Mouse (Mus musculus) CD4-positive helper T cell, adult 2 months (primary cell): ENCODE results near the gene Usp48.

Experiments
- DNase-seq: peaks from one replicate; pipeline ENCODE4 v3.0.0-alpha.2; 2012; ENCODE audit warnings: low read depth, missing footprints, low spot score

The Usp48 gene

GRCm38 (mm10) chr4:137684830-137685343, 91.3 kb downstream of the Usp48 start:
- no peak for DNase-seq

GRCm38 (mm10) chr4:137686303-137686702, 92.7 kb downstream of the Usp48 start:
- DNase-seq, result no peak

- DNase-seq, result no peak
Measured at GRCm38 (mm10) chr4:137687234-137687825, 93.8 kb downstream of the Usp48 start.

GRCm38 (mm10) chr4:137692107-137692902, 98.8 kb downstream of the Usp48 start:
- no peak for DNase-seq

- DNase-seq, result no peak
Measured at GRCm38 (mm10) chr4:137695300-137695699, 101.7 kb downstream of the Usp48 start.

GRCm38 (mm10) chr4:137695900-137696299, 102.3 kb downstream of the Usp48 start:
- DNase-seq, result no peak

- DNase-seq, result no peak
Measured at GRCm38 (mm10) chr4:137697156-137697885, 103.8 kb downstream of the Usp48 start.

- DNase-seq, result no peak
Measured at GRCm38 (mm10) chr4:137698076-137698985, 104.8 kb downstream of the Usp48 start.

GRCm38 (mm10) chr4:137699264-137700211, 106.0 kb downstream of the Usp48 start:
- DNase-seq, result no peak

- no peak for DNase-seq
Measured at GRCm38 (mm10) chr4:137700960-137701359, 107.4 kb downstream of the Usp48 start.

- DNase-seq, result no peak
Measured at GRCm38 (mm10) chr4:137703077-137703476, 109.5 kb downstream of the Usp48 start.

GRCm38 (mm10) chr4:137704561-137704960, 111.0 kb downstream of the Usp48 start:
- DNase-seq, result no peak

- DNase-seq, result no peak
Measured at GRCm38 (mm10) chr4:137705379-137705778, 111.8 kb downstream of the Usp48 start.

- DNase-seq, result no peak
Measured at GRCm38 (mm10) chr4:137706510-137706909, 113.0 kb downstream of the Usp48 start.

- DNase-seq, result peak; percentile 65
Measured at GRCm38 (mm10) chr4:137707216-137707990, 113.8 kb downstream of the Usp48 start.
